Mouse (Mus musculus) midbrain, embryonic 13.5 days (tissue): ENCODE measurements around the gene Pglyrp1. TPM values are rescaled to one million over a fixed set of nuclear protein-coding genes. Genes with fewer than 3 reads are reported as not detected.

Experiments
- ATAC-seq: fragments of 200-750 bp; cut with Nextera tagmentation; 2 replicates; pipeline ENCODE4 v1.8.0; 2017; ENCODE audit warnings: mild to moderate bottlenecking, moderate TSS enrichment, moderate library complexity
- H3K27ac ChIP-seq: fragments of 300-500 bp; sonication (generic); 2 replicates; pipeline ENCODE4 v1.5.1; 2015; ENCODE audit warnings: inconsistent platforms, mild to moderate bottlenecking, moderate library complexity
- H3K27me3 ChIP-seq: fragments of 300-500 bp; sonication (generic); 2 replicates; pipeline ENCODE4 v1.6.1; 2015; ENCODE audit warnings: mild to moderate bottlenecking, inconsistent platforms
- H3K36me3 ChIP-seq: fragments of 300-500 bp; sonication (generic); 2 replicates; pipeline ENCODE4 v1.6.1; 2015; ENCODE audit warnings: mild to moderate bottlenecking, inconsistent platforms
- H3K4me1 ChIP-seq: fragments of 300-500 bp; sonication (generic); replicated peaks from 2 replicates; pipeline ENCODE4 v1.6.1; 2015; ENCODE audit warnings: inconsistent platforms
- H3K4me2 ChIP-seq: fragments of 300-500 bp; sonication (generic); replicated peaks from 2 replicates; pipeline ENCODE4 v1.6.1; 2015; ENCODE audit warnings: moderate library complexity, mild to moderate bottlenecking, inconsistent platforms
- H3K4me3 ChIP-seq: fragments of 300-500 bp; sonication (generic); replicated peaks from 2 replicates; pipeline ENCODE4 v1.5.1; 2015; ENCODE audit warnings: mild to moderate bottlenecking, inconsistent platforms
- H3K9ac ChIP-seq: fragments of 300-500 bp; sonication (generic); replicated peaks from 2 replicates; pipeline ENCODE4 v1.6.1; 2015; ENCODE audit warnings: mild to moderate bottlenecking, inconsistent platforms
- H3K9me3 ChIP-seq: fragments of 300-500 bp; sonication (generic); 2 replicates; pipeline ENCODE4 v1.6.1; 2016; ENCODE audit warnings: mild to moderate bottlenecking, inconsistent platforms
- WGBS: fragments of 180-500 bp; shearing (Covaris S2); methylation state at CpG from one replicate; pipeline ENCODE4 v1.1.7; 2015; 5-methylcytosine and 5-hydroxymethylcytosine counted together
- polyA plus RNA-seq: library from polyadenylated mRNA; unstranded; fragments of >200 nt; fragmentation: Nextera tagmentation; extraction: Ambion mirVana; gene quantifications from 2 replicates; pipeline ENCODE4 v1.2.1, GENCODE M21; 2015

The Pglyrp1 gene
- polyA plus RNA-seq, 1 experiment from 2014 or later = 12.8 TPM

DNA sequence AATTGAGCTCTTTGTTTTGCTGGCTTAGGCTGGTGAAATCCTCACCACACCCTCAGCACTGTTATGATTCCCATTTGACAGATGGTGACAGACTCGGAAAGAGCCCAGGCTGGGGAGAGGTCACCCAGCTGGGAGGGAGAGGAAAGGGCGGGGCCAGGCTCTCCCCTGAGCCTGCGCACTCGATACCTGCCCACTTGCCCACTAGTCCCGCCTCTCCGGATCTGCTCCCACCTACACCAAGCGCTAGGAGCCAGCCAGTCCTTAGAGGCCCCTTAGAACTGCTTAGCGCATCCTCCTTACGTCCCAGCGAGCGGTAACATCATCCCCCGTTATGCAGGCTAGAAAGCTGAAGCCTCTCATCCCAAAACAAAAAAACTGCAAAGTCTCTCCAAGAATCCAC lies 49.9 kb downstream of the Pglyrp1 start:
- H3K9me3 ChIP-seq = no peaks in the 10 kb centered on the region
- WGBS = 2% methylated on average over 12 of the region's 12 CpGs
- no peaks in the 10 kb centered on the region for H3K27me3 ChIP-seq
- 0 out of 2 replicates have a peak overlapping the region, but pooled peaks have one; percentile 4 for H3K9ac ChIP-seq
- 0 out of 2 replicates have a peak overlapping the region, but pooled peaks have one; percentile 7 for H3K4me3 ChIP-seq
- peak overlapping the region; percentile 36 for H3K4me2 ChIP-seq
- peak overlapping the region; percentile 98 for H3K27ac ChIP-seq
- no peaks in the 10 kb centered on the region for H3K36me3 ChIP-seq
- H3K4me1 ChIP-seq = peaks cover 43% of the 10 kb centered on the region
- ATAC-seq = peak; percentile 12; the same call in 1 of the 2 replicates

DNA sequence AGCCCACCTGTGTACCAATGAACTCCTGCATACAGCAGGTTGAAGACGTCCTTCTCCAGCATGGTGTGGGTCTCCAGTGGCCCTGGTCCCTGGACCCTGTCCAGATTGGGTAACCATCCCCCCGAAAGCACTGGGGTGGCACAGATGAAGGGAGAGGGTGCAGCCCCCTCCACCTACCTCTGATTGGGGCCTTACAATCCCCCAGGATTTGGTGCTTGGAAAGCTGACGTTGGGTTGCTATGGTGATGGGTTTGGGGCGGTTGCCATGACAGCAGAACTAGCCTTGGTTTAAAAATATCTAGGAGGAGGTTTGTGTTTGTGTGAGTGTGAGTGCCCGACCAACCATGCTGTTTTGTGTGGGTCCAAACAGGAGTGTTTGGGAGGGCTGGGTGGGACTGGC lies 51.7 kb downstream of the Pglyrp1 start:
- Histone ChIP-seq H3K4me3 (peak overlapping the region; percentile 95), H3K4me1 (peaks cover 58% of the 10 kb centered on the region), H3K27ac (peak overlapping the region; percentile 98), H3K4me2 (peak overlapping the region; percentile 83), H3K27me3 (no peaks in the 10 kb centered on the region), H3K9ac (peak overlapping the region; percentile 52; the same call in 1 of the 2 replicates), H3K9me3 (no peaks in the 10 kb centered on the region), H3K36me3 (no peaks in the 10 kb centered on the region)
- 10% methylated on average over 5 of the region's 5 CpGs for WGBS
- peak; percentile 15 for ATAC-seq

DNA sequence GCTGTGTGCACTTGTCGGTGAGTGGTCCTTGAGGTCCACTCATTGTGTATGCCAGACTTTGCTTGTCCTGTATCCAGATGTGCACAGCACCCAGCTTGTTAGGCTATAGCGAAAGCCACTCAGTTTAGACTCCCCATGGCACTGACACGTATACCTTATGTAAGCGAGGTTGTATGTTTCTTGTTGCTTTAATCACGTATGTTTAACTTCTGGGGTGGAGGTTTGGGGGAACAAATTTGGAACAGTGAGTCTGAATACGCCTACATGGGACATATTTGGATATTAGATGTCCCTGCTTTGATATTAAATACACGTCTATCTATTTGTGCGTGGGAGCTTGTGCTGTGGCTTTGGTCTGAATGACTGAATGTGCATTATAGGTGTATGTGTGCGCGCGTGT lies 52.1 kb downstream of the Pglyrp1 start:
- Histone ChIP-seq H3K27me3 (no peaks in the 10 kb centered on the region), H3K27ac (peak overlapping the region; percentile 98), H3K4me1 (peaks cover 63% of the 10 kb centered on the region), H3K36me3 (no peaks in the 10 kb centered on the region), H3K9me3 (no peaks in the 10 kb centered on the region), H3K9ac (peak overlapping the region; percentile 52), H3K4me3 (peak overlapping the region; percentile 95), H3K4me2 (peak overlapping the region; percentile 83)
- 56% methylated on average over 11 of the region's 11 CpGs for WGBS
- ATAC-seq = peak; percentile 2; the same call in 1 of the 2 replicates

DNA sequence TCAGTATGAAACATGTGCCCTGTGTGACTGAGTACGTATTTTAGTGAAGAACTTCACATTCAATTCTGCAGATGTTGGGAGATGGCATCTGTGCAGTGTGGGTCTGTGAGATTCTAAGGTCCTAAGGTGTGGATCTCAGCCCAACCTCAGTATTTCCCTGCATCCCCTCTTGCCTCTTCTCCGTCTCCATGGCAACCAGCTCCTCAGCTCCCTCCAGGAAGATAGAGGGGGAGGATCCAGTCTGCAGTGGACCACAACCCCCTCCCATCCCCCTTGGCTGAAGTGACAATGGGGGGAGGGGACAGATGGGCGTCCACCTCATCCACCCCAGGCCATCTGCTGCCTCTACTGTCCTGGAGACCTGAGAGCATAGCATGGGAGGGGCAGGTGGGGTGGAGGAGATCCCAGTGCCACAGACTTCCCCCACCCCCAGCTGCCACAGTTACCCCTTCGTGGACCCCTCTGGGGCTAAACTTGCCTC lies 52.6 kb downstream of the Pglyrp1 start:
- H3K36me3 ChIP-seq = no peaks in the 10 kb centered on the region
- H3K9ac ChIP-seq = peak overlapping the region; percentile 52
- H3K9me3 ChIP-seq = no peaks in the 10 kb centered on the region
- H3K27ac ChIP-seq = peak overlapping the region; percentile 98
- peak; percentile 25 for ATAC-seq
- peak overlapping the region; percentile 95 for H3K4me3 ChIP-seq
- peaks cover 68% of the 10 kb centered on the region for H3K4me1 ChIP-seq
- H3K27me3 ChIP-seq = no peaks in the 10 kb centered on the region
- peak overlapping the region; percentile 83 for H3K4me2 ChIP-seq
- 11% methylated on average over 4 of the region's 4 CpGs for WGBS

DNA sequence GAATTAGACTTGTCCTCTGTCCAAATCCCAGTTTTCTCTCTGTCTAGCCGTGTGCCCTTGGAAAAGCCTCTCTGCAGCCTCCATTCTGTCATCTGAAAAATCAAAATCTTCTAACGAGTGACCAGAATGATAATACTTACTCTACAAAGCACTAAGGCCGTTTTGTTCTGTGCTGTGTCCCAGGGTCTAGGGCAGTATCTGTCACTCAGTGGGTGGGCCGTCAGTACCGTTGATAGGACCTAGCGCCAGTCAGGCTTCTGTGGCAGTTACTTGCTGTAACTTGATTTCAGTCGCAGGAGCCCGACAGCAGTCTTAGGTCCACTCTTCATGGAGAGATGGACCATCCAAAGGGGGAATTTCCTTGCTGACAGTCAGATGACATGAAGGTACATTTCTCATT lies 53.2 kb downstream of the Pglyrp1 start:
- WGBS = 2% methylated on average over 8 of the region's 8 CpGs
- peak overlapping the region; percentile 95 for H3K4me3 ChIP-seq
- peak overlapping the region; percentile 83 for H3K4me2 ChIP-seq
- H3K9me3 ChIP-seq = no peaks in the 10 kb centered on the region
- H3K4me1 ChIP-seq = peaks cover 73% of the 10 kb centered on the region
- H3K9ac ChIP-seq = peak overlapping the region; percentile 52
- ATAC-seq = 0 out of 2 replicates have a peak, but pooled peaks have one; percentile 8
- H3K27ac ChIP-seq = peak overlapping the region; percentile 98
- H3K27me3 ChIP-seq = no peaks in the 10 kb centered on the region
- H3K36me3 ChIP-seq = no peaks in the 10 kb centered on the region

DNA sequence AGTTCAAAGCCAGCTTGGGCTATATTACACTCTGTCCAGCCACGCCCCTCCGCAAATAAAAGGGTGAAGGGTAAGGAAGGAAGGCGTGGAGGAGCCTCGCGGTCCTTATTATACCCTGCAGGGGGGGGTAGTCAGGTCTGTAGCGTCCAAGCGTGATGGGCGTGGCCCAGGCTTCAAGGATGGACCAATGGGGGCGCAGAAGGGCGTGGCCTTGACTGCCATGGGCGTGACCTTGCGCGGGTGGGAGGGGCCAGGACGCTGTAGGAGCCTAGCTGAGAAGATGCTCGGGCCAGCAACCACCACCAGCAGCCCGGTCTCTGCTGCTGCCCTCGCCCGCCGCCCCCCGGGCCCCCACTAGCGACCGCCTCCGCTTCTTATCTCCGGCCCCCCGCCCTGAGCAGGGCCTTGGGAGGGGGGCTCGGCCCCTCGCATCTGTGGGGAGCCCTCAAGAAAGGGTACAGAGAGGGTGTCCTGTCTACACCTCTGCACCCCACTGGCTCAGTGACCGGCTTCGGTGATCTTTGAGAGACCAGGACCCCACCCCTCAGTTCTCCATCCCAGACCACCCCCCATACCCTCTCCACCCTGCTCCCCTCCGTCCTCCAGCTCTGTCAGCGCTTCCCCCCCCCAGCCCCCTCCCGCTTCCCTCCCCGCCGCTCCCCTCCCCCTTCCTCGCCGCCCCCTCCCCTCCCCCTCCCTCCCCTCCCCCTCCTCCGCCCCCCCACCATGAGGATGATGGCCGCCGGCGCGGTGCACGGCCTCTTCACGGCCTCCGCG lies 54.2 kb downstream of the Pglyrp1 start, which contains the start of gene Nova2:
Gene Nova2, plus strand, starts transcription at position 727 of the 777 bp plus-strand sequence.
- Histone ChIP-seq H3K4me2 (peak within 1 kb of the TSS; percentile 83), H3K9me3 (no peaks in the 10 kb centered on the region), H3K9ac (peak within 1 kb of the TSS; percentile 98), H3K4me3 (peak within 1 kb of the TSS; percentile 95), H3K27me3 (no peaks in the 10 kb centered on the region), H3K36me3 (no peaks in the 10 kb centered on the region), H3K4me1 (peaks cover 84% of the 10 kb centered on the region), H3K27ac (peak within 1 kb of the TSS; percentile 98)
- WGBS = 0% methylated on average over 24 of the region's 45 CpGs
- peak; percentile 77 for ATAC-seq

DNA sequence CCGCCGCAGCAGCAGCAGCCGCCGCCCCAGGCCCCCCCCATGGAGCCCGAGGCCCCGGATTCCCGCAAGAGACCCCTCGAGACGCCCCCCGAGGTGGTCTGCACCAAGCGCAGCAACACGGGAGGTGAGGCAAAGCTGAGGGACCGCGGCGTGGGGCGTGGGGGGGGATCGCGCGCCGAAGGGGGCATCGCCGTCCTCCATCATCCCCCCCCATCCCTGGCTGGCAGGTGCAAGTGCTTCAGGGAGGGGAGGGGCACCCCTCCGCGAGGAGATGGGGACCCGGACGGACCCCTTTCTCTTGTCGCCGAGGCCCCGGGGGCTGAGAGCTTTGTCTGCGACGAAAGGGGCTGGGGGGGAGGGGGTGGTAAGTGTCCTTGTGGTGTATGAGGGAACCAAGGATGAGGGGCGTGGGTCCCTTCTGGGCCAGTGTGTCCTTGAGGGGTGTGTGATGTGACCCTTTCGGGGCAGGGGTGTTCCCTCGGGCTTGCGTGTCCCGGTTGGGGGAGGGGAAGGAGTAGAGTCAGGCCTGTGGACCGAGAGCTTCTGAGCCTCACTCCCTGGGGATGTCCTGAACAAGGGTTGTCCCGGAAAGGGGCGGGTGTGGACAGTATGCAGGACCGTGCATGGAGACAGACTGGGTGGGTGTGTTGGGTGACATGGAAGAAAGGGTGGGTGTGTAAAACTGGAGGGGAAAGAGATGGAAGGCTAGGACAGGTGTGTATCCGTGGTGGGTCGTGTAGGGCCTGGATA lies 55.1 kb downstream of the Pglyrp1 start:
- H3K4me3 ChIP-seq = peak overlapping the region; percentile 95
- WGBS = 1% methylated on average over 33 of the region's 42 CpGs
- H3K27ac ChIP-seq = peak overlapping the region; percentile 98
- H3K4me1 ChIP-seq = peaks cover 84% of the 10 kb centered on the region
- H3K36me3 ChIP-seq = no peaks in the 10 kb centered on the region
- peak; percentile 15 for ATAC-seq
- H3K27me3 ChIP-seq = no peaks in the 10 kb centered on the region
- H3K9ac ChIP-seq = peak overlapping the region; percentile 98
- H3K4me2 ChIP-seq = peak overlapping the region; percentile 83
- H3K9me3 ChIP-seq = no peaks in the 10 kb centered on the region

DNA sequence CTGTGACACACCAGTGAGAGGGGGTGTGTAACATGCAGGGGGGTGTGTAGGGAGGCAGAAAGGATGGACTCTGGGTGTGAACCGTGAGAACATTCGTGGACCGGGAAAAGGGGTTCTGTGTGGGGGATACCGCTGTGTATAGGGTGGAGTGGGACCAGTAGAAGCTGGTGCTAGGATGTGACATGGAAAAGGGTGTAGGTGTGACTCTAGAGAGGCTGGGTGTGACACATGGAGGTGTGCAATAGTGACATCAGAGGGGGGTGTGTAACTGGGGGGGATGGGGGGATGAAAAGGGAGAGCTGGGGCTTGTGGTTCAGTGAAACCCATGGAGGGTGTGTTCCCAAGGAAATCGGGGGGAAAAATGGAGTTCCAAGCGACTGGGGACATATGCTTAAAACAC lies 55.8 kb downstream of the Pglyrp1 start:
- Histone ChIP-seq H3K4me2 (peak overlapping the region; percentile 83), H3K27ac (peak overlapping the region; percentile 98), H3K9ac (peak overlapping the region; percentile 98), H3K36me3 (no peaks in the 10 kb centered on the region), H3K9me3 (no peaks in the 10 kb centered on the region), H3K27me3 (no peaks in the 10 kb centered on the region), H3K4me1 (peaks cover 85% of the 10 kb centered on the region), H3K4me3 (peak overlapping the region; percentile 95)
- no peak; the same call in 1 of the 2 replicates for ATAC-seq
- WGBS = 46% methylated on average over 6 of the region's 6 CpGs

DNA sequence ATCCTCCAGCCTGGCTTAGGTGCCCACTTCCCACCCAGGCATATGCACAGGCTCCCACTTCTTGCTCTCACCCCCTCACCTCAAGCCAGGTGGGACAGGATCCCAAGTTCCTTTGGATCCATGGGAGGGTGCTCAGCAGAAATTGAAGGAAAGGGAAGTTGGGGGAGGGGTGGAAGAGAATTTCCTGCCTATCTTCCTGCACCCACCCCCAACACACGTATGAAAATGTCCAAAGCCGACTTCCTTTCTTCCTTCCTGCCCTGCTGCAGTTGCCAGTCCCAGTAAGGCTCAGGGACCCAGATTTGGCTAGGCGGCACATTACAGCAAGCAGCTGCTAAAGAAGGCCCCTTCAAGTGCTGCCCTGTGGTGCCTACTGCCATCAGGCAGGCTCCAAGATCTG lies 56.6 kb downstream of the Pglyrp1 start:
- peak overlapping the region; percentile 98 for H3K9ac ChIP-seq
- no peaks in the 10 kb centered on the region for H3K36me3 ChIP-seq
- H3K4me2 ChIP-seq = peak overlapping the region; percentile 83
- H3K4me3 ChIP-seq = peak overlapping the region; percentile 95
- ATAC-seq = no peak
- H3K4me1 ChIP-seq = peaks cover 85% of the 10 kb centered on the region
- H3K27me3 ChIP-seq = no peaks in the 10 kb centered on the region
- WGBS = 47% methylated on average over 3 of the region's 3 CpGs
- no peaks in the 10 kb centered on the region for H3K9me3 ChIP-seq
- H3K27ac ChIP-seq = peak overlapping the region; percentile 98
